Mouse (Mus musculus): ENCODE measurements around the gene Zdhhc11. TPM values are rescaled to one million over a fixed set of nuclear protein-coding genes. Genes with fewer than 3 reads are reported as not detected.

The Zdhhc11 gene
- not detected in 2 replicates for polyA plus RNA-seq (2016; fragmentation: Nextera tagmentation; extraction: Ambion mirVana)

DNA sequence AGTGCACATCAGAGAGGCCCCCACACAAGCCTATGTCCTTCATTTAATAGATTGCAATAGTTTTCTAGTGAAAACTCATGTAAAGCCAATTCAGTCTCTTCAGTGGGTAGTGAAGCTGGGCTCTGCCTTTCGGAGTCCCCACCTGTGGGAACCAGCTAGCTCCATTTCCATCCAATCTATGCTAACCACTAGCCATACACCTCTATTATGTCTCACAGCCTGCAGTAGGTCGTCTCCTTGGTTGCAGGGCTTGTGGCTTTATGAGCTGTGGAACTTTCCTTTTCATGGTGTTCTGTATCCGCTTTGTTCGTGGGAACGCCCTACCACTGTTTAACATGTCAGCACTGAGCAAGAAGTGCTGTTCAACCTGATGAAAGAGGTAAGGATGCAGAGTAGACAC lies at the start of gene Zdhhc11:
Gene Zdhhc11 (plus strand): TSS at position 301 of the 400 bp plus-strand sequence.
- Histone ChIP-seq H3K4me3 (no peak within 1 kb of the TSS), H3K4me1 (replicated peaks) (no peaks in the 10 kb centered on the region), H3K27ac (no peak within 1 kb of the TSS), H3K36me3 (peaks cover 44% of the 10 kb centered on the region), H3K27me3 (ENCODE audit: insufficient read depth, poor library complexity, severe bottlenecking) (no peaks in the 10 kb centered on the region), H3K9me3 (no peaks in the 10 kb centered on the region)
- DNase-seq (ENCODE audit: low spot score), result no peak
- WGBS, result 88% methylated on average over 5 of the region's 5 CpGs

DNA sequence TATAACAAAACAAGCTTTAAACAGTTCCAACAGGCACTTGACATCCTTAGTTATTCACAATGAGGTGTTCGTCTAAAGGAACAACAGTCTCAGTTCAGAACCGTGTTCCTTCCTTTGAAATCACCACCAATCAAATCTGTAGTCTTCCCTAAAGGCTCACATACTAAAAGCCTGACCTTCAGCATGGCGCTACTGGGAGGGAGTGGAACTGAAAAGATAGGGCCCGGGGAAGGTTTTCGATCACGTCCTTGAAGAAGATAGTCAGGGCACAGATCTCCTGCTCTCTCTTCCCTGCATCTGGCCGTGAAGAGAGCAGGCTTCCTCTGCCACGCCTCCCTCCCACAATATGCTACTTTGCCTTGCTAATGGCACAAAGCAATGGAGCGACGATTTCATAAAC lies 31.4 kb upstream of the Zdhhc11 start:
- Histone ChIP-seq H3K4me3 (no peak overlapping the region), H3K4me1 (replicated peaks) (peaks cover 8% of the 10 kb centered on the region), H3K27me3 (ENCODE audit: insufficient read depth, poor library complexity, severe bottlenecking) (no peaks in the 10 kb centered on the region), H3K9me3 (no peaks in the 10 kb centered on the region), H3K27ac (no peak overlapping the region), H3K36me3 (peaks cover 85% of the 10 kb centered on the region)
- DNase-seq (ENCODE audit: low spot score), result no peak
- 89% methylated on average over 10 of the region's 10 CpGs for WGBS

DNA sequence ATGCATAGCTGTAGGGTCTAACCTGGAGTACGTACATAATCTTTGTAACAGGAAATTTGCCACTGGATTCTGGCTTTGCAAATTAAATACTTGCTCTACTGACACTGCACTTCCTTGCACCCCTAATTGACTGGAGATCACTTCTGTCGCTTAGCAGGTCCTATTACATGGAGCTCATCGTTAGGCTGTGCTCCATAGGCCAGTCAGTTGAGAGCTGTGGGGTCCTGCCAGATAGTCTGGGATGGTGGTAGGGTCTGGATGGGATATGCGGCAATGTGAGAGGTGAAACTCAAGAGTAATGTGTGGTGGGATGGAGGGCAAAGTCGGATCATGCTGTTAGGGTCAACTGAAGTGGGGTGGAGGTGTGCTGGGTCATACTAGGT lies 26.7 kb upstream of the Zdhhc11 start:
- DNase-seq (ENCODE audit: low spot score), result no peak
- H3K27me3 ChIP-seq (ENCODE audit: insufficient read depth, poor library complexity, severe bottlenecking), result no peaks in the 10 kb centered on the region
- H3K36me3 ChIP-seq, result peaks cover 72% of the 10 kb centered on the region
- H3K4me1 ChIP-seq (replicated peaks), result peaks cover 18% of the 10 kb centered on the region
- 13% methylated on average over 5 of the region's 5 CpGs for WGBS
- H3K9me3 ChIP-seq, result no peaks in the 10 kb centered on the region
- H3K27ac ChIP-seq, result peak overlapping the region; percentile 98
- peak overlapping the region; percentile 91 for H3K4me3 ChIP-seq

DNA sequence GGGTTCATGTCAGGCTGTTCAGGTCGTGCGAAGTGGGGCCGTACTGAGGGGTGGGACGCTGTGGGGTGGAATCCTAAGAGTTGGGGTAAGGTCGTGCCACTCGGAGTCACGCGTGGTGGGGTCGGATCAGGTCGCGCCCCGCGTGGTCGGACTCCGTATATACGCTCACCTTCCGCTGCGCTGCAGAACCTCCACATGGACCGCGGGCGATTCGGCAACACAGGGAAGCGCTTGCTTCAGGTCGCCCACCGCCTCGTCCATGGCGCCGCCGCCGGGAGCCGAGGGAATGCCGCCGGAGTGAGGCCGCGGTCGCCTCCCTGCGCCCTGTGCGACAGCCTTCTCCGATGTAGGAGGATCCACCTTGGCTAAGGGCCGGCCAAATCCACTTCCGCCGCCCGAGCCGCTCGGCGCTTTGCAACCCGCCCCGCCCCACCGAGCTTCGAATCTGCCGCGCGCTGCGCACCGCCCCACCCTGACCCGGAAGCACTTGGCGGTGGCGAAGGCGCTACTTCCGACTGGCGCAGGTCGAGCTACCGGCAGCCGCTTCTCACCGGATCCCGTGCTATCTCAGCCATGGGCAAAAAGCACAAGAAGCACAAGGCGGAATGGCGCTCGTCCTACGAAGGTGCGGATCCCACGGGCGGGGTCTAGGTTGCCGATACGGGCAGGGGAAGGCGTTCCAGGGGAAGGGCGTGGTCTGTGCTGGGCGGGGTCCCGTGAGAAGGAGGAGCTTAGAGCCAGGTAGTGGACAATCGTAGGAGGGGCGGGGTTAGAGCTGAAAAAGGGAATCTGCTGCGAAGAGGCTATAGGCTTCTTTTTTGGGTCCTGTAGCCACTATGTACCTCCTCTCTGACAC lies 26.1 kb upstream of the Zdhhc11 start, which contains the start of the genes Trip13 and Brd9:
Gene Trip13 (minus strand): TSS at position 464 of the 856 bp plus-strand sequence.
Gene Brd9 (plus strand): TSS at position 491 of the 856 bp plus-strand sequence.
- peak; percentile 93 for DNase-seq (ENCODE audit: low spot score)
- peaks cover 18% of the 10 kb centered on the region for H3K4me1 ChIP-seq (replicated peaks)
- H3K36me3 ChIP-seq, result peaks cover 72% of the 10 kb centered on the region
- H3K27ac ChIP-seq, result peak within 1 kb of the TSS; percentile 98
- under 1% methylated on average over 82 of the region's 82 CpGs for WGBS
- H3K4me3 ChIP-seq, result peak within 1 kb of the TSS; percentile 91
- no peaks in the 10 kb centered on the region for H3K9me3 ChIP-seq
- no peaks in the 10 kb centered on the region for H3K27me3 ChIP-seq (ENCODE audit: insufficient read depth, poor library complexity, severe bottlenecking)

DNA sequence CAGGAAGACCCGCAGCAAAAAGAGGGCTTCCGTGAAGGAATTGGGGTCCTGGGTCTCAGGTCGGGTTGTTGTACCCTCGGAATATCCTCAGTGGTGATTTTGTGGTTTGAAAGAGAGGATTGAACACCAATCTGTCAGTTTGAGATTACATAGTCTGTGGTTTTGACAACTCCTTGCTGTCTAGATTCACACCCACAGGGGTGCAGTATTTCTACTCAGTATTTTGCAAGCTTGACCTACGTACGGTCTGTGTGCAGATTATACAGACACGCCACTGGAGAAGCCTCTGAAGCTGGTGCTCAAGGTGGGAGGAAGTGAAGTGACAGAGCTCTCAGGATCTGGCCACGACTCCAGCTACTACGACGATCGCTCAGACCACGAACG lies 25.5 kb upstream of the Zdhhc11 start:
- DNase-seq (ENCODE audit: low spot score), result no peak
- peaks cover 18% of the 10 kb centered on the region for H3K4me1 ChIP-seq (replicated peaks)
- WGBS, result 49% methylated on average over 13 of the region's 13 CpGs

DNA sequence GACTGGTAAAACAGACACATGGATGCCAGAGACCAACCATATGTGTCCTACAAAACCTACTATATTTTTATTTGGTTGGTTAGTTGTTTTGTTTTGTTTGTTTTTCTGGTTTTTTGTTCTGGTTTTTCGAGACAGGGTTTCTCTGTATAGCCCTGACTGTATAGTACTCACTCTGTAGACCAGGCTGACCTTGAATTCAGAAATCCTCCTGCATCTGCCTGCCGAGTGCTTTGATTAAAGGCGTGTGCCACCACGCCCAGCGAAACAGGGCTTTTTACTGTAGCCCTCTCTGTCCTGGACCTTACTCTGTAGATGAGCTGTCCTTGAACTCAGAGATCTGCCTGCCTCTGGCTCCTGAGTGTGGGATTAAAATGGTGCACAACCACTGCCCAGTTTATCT lies 24.6 kb upstream of the Zdhhc11 start:
- H3K9me3 ChIP-seq, result no peaks in the 10 kb centered on the region
- H3K27ac ChIP-seq, result no peak overlapping the region
- no peak overlapping the region for H3K4me3 ChIP-seq
- 93% methylated on average over 5 of the region's 5 CpGs for WGBS
- no peak for DNase-seq (ENCODE audit: low spot score)
- H3K27me3 ChIP-seq (ENCODE audit: insufficient read depth, poor library complexity, severe bottlenecking), result no peaks in the 10 kb centered on the region
- H3K4me1 ChIP-seq (replicated peaks), result peaks cover 18% of the 10 kb centered on the region
- H3K36me3 ChIP-seq, result peaks cover 72% of the 10 kb centered on the region

More for the DNA sequence above, 25.5 kb upstream of the Zdhhc11 start:
- H3K27me3 ChIP-seq (ENCODE audit: insufficient read depth, poor library complexity, severe bottlenecking), result no peaks in the 10 kb centered on the region
- H3K27ac ChIP-seq, result peak overlapping the region; percentile 98
- peaks cover 72% of the 10 kb centered on the region for H3K36me3 ChIP-seq
- peak overlapping the region; percentile 91 for H3K4me3 ChIP-seq
- H3K9me3 ChIP-seq, result no peaks in the 10 kb centered on the region

DNA sequence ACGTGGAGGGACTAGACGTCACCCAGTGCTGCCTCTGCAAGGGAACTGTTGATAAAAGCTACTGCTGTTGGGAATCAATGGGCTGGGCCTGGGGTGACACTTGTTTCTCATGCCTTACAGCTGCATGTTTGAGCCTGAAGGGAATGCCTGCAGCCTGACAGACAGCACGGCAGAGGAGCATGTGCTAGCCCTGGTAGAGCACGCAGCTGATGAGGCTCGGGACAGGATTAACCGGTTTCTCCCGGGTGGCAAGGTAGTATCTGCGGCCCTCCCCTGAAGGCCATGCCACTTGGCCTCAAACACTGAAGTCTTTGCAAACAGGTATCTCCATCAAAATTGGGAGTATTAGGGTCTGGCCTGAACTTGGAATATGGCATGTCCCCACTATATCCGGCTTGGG lies 19.0 kb upstream of the Zdhhc11 start:
- H3K4me3 ChIP-seq, result no peak overlapping the region
- no peaks in the 10 kb centered on the region for H3K4me1 ChIP-seq (replicated peaks)
- H3K9me3 ChIP-seq, result no peaks in the 10 kb centered on the region
- H3K27ac ChIP-seq, result no peak overlapping the region
- H3K27me3 ChIP-seq (ENCODE audit: insufficient read depth, poor library complexity, severe bottlenecking), result no peaks in the 10 kb centered on the region
- H3K36me3 ChIP-seq, result peaks cover 98% of the 10 kb centered on the region
- no peak for DNase-seq (ENCODE audit: low spot score)
- WGBS, result 92% methylated on average over 9 of the region's 9 CpGs

DNA sequence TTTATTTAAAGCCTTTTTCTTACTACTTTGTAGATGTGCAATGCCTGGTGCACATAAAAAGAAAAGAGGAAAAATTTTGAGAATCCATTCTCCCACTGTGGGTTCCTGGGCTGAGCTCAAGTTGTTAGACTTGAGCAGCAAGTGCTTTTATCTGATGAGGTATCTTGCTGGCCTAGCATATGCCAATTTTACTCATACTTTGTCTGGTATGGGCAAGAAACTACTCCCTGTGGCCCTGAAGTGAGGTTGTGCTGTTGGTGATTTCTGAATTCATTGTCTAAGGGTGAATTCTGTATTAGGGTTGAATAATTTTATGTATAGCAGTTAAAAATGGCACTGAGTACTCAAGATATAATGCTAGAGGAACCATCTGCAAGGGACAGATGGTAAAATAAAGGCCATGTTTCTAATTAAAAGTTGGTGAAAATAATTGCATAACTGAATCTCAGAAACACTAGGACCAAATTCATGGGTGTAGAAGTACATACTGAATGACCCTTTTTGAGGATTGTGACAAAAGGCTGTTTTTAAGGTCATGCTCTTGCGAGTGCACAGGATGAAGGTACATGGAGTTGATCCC lies 10.0 kb upstream of the Zdhhc11 start:
- peaks cover 95% of the 10 kb centered on the region for H3K36me3 ChIP-seq

DNA sequence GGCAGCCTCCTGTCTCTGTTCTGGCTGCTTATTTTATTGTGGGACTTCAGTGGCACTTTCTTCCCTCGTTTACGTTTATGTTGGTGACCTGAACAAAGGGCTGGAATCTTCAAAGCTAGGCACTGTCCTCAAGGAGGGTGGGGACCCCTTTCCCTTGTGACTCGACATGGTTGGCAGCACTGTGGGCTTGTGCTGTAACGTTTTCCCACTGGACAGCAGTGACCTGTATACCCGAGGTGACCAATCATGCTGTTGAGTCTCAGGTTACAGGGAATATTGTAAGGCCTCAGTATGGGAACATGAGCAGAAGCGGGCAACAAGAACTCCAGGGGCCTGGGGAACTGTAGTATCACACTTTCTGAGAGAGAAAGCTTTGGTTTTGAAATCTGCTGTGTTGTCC lies 9.0 kb upstream of the Zdhhc11 start:
- Histone ChIP-seq H3K36me3 (peaks cover 95% of the 10 kb centered on the region), H3K27me3 (ENCODE audit: insufficient read depth, poor library complexity, severe bottlenecking) (no peaks in the 10 kb centered on the region), H3K27ac (no peak overlapping the region), H3K4me3 (no peak overlapping the region), H3K4me1 (replicated peaks) (no peaks in the 10 kb centered on the region), H3K9me3 (no peaks in the 10 kb centered on the region)
- WGBS, result 74% methylated on average over 6 of the region's 6 CpGs
- no peak for DNase-seq (ENCODE audit: low spot score)

More for the DNA sequence above, 10.0 kb upstream of the Zdhhc11 start:
- Histone ChIP-seq H3K27ac (no peak overlapping the region), H3K9me3 (no peaks in the 10 kb centered on the region), H3K4me3 (no peak overlapping the region), H3K27me3 (ENCODE audit: insufficient read depth, poor library complexity, severe bottlenecking) (no peaks in the 10 kb centered on the region), H3K4me1 (replicated peaks) (no peaks in the 10 kb centered on the region)
- no peak for DNase-seq (ENCODE audit: low spot score)
- 89% methylated on average over 1 of the region's 1 CpGs for WGBS

DNA sequence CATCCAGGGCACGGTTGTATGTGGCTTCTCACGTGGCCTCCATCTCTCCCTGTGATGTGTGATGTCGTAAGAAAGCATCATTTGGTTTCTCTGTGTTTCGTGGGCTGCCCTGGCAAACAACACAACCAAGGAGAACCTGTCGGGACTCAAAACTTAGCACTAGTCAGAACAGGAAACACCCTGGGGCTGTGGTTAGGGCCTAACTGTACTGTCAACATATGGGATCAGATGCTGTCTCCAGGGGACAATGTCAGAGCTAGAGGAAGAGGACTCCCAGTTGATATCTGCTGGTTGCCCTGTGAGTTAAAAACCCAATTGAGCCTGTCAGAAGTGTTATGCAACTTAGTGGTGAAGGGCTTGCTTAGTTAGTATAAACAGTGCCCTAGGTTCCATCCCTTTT lies 8.1 kb upstream of the Zdhhc11 start:
- H3K9me3 ChIP-seq, result no peaks in the 10 kb centered on the region
- H3K27ac ChIP-seq, result no peak overlapping the region
- H3K27me3 ChIP-seq (ENCODE audit: insufficient read depth, poor library complexity, severe bottlenecking), result no peaks in the 10 kb centered on the region
- no peak overlapping the region for H3K4me3 ChIP-seq
- peaks cover 95% of the 10 kb centered on the region for H3K36me3 ChIP-seq
- WGBS, result 90% methylated on average over 5 of the region's 5 CpGs
- DNase-seq (ENCODE audit: low spot score), result no peak
- no peaks in the 10 kb centered on the region for H3K4me1 ChIP-seq (replicated peaks)

DNA sequence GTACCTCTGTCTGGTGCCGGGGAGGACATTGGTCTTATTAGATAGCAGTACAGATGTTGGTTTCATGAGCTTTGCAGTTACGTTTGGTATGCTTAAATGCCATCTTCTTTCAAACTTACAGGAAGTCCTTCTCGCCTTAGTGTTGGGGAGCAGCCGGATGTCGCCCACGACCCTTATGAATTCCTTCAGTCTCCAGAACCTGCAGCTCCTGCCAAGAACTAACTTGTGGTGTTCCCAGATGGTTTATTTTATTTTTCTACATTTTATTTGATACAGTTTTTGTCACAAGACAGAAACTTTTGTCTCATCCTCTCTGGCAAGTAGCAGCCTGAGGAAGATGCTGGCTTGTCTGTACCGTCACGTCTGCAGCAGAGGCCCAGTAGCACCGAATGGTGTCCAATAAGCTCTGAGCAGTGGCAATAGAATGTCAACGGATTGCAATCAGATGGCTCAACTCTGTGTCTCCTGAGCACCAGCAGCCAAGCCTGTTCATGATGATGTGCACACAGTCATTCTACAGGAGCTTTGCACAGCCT lies 3.5 kb upstream of the Zdhhc11 start:
- H3K36me3 ChIP-seq, result peaks cover 76% of the 10 kb centered on the region
- DNase-seq (ENCODE audit: low spot score), result no peak

DNA sequence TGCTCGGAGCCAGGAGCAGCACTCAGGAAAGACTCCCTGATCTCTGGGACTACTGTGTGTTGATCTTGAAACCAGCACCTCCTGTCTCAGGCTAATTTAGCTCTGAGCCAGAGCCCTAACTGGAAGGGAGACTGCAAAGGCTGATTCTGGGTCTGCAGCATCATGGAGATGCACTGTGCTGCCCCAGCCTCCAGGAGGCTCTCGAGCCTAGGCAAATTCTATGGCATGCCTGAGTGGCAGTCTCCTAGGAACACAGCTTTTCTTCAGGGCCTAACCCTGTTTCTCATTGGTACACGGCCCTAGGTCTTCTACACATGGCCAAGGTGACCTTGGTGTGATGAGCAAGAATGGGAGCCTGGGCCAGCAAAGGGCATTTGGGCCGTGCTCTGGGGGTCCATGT lies 2.5 kb upstream of the Zdhhc11 start:
- no peak overlapping the region for H3K4me3 ChIP-seq
- 77% methylated on average over 4 of the region's 4 CpGs for WGBS
- H3K36me3 ChIP-seq, result peaks cover 66% of the 10 kb centered on the region
- H3K27me3 ChIP-seq (ENCODE audit: insufficient read depth, poor library complexity, severe bottlenecking), result no peaks in the 10 kb centered on the region
- DNase-seq (ENCODE audit: low spot score), result no peak
- H3K9me3 ChIP-seq, result no peaks in the 10 kb centered on the region
- no peak overlapping the region for H3K27ac ChIP-seq
- H3K4me1 ChIP-seq (replicated peaks), result no peaks in the 10 kb centered on the region

More for the DNA sequence above, 3.5 kb upstream of the Zdhhc11 start:
- no peaks in the 10 kb centered on the region for H3K4me1 ChIP-seq (replicated peaks)
- H3K4me3 ChIP-seq, result no peak overlapping the region
- H3K27ac ChIP-seq, result no peak overlapping the region
- H3K27me3 ChIP-seq (ENCODE audit: insufficient read depth, poor library complexity, severe bottlenecking), result no peaks in the 10 kb centered on the region
- WGBS, result 94% methylated on average over 10 of the region's 10 CpGs
- H3K9me3 ChIP-seq, result no peaks in the 10 kb centered on the region
